Mouse (Mus musculus): ENCODE measurements around the gene Gm44503. TPM values are rescaled to one million over a fixed set of nuclear protein-coding genes. Genes with fewer than 3 reads are reported as not detected.

Gene Gm44503
- total RNA-seq, 2 experiments from 2014 or later, result not detected

DNA sequence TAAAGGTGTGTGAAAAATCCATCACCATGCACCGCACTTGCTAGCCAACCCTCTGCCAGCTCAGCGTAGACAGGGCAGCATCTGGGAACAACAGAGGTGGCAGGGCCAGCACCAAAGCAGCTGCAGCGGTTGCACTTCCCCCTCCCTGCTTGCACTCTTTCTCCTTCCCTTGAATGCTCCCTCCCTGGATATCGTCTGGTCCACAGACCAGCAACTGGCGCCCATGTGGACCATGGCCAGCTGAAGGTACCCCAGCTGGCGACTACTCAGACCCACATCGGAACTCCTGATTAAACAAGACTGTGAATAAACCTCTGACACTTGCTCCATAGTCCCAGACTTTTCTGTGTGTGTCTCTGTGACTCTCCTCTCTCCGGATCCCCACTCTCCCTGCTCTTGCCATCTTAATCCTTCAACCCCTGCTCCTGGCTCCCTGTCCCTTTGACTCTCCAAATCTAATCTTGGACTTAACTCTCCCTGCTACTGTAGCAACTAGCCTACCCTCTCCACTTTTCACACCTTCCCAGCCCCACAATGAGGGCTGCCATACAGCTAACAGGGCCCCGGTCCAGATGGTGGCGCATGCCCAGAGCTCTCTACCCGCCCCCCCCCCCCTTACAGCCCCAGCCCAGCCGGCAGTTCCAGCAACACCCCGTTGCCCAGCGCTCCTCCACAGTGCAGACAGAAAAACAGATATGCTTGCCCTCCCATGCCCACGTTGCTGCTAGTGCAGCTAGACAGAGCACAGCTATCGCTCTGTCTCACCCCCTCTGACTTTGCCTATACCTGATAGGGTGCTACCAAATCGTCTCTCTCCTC is 67.4 kb downstream of the Gm44503 start:
- no peak for DNase-seq (ENCODE audit: low spot score in 2 of 2)

DNA sequence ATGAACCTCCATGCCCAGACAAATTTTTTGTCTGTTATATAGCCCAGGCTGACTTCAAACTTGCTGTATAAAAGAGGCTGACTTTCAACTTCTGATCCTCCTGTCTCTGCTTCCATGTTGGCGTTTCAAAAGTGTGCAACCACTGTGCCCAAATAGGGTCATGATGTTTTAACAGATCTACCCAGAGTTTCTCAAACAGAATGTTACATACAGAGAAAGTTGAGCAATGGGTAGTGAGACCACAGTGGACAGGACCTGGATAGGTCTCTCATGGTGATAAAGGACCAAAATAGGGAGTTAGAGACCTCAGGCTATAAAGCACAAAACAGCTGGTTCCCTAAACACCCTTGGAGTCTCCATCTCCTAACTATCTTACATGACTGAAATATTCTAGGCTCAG is 71.8 kb downstream of the Gm44503 start:
- DNase-seq (ENCODE audit: low spot score in 2 of 2), result no peak

DNA sequence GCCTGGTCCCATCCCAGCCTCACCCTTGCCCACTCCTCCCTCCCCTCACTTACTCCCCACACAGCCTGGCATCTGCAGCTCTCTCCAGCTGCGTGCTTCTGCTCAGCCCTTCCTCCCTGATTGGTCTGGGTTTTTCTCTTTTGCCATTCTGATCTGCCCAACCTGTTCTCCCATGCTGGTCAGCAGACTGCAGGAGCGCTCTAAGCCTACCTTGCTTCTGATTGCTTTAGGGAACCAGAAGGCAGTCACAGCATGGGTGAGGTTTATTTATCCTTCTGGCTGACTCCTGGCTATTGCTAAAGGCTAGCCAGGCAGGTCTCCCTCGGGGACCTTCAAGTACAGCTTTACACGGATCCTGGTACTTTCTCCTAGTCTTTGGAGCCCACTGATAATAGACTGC is 72.8 kb downstream of the Gm44503 start:
- DNase-seq (ENCODE audit: low spot score in 2 of 2), result no peak

DNA sequence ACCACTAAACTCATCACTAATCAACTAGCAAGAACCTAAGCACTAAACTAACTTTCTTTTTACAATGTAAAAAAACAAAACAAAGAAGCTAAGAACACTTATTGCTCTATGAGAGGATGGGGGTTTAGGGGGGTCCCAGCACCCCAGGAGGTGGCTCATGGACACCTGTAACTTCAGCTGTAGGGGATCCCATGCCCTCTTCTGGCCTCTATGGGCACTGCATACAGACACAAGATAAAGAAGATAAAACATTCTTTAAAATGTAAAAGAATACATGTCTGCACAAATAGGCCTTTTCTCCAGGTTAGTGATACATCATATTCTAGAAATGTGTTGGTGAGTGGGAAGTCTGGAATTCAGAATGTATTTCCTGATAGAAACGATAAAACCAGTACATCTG is 74.8 kb downstream of the Gm44503 start:
- no peak for DNase-seq (ENCODE audit: low spot score in 2 of 2)

DNA sequence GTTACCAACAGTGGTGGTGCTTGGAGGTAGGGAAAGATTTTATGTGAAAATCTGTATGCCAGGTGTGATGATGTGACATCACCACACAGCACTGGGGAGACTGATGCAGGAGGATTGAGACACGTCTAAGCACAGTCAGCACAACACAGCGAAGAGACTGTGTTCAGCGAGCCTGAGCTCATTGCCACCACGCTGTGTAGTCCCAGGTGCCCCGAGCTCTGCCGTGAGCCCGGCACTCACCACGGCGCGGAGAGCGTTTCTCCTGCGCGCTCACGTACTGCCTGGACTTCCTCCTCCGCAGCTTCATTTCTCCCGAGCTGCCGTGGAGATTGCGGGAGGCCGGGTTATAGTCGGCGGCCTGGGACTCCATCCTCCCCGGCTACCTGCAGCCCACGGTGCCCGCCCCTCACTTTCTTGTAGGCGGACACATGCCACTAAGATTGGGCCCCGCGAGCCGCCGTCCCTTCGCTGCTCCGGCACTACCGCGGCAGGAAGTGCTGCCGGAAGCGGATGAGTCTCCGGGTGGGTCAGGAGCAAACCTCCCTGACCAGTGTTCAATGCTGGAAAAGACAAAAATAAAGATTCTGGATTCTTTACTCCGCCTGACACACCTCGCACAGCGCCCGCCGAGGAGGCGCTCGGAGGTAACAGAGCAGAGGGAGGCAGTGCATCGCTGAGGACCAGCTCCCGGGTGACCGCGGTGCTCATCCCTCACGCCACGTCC is 80.7 kb downstream of the Gm44503 start:
- DNase-seq (ENCODE audit: low spot score in 2 of 2), result peak; percentile 88 to 93

DNA sequence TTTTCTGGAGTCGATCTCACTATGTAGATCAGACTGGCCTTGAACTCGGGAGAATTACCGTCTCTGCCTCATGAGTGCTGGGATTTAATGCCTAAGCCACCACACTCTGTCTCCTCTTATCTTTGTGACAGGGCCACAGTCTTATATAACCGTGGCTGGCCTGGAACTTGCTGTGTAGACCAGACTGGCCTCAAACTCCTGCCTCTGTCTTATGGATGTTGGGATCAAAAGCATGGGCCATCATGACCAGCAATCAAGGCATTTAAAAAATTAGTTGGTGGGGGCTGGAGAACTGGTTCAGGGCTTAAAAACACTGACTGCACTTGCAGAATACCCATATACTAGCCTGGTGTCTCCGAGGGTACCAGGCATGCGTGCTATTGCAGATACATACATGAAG is 81.4 kb downstream of the Gm44503 start, which contains the start of gene Pigb:
Gene Pigb (minus strand): TSS at position 299 of the 400 bp plus-strand sequence.
- DNase-seq (ENCODE audit: low spot score in 2 of 2), result no peak

DNA sequence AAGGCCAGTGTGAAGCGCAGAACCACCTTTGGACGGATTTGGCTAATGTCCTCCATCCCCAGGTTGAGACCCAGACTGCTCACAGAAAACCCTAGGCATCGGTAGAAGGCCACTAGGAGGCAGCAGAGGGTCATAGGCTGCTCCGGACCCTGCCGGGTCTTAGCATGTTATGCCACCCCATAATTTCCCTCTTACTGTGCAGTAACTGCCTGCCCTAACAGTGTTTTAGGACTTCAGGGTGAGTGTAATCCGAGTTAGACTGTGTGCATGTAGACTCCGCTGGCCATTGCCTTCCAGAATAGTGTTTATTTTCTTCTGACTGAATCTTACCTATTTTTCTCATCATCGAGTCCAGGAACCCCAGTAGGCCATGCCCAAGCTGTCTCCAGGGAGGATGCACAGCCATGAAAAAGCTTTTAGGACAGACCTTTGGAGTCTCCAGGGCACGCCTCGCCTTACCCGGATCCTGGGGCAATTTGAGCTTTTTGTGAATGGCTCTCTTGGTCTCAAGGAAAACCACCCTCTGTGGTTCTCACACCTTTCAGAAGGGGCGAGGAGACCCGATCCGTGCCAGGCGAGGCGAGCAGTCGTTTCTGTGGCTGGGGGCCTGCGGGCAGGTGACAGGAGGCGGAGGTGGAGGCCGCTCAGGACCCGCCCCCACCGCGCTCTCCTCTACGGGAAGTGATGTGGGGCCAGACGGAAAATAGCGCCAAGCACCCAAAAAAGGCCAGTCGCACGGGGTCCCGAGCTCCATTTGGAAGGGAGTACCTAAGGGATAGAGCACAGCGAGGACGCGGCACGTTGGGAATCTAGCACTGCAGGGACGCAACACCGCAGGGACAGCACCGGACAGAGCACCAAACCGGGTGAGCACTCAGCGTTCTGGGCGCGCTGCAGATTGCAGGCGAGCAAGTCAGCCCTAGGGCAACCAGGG is 85.8 kb downstream of the Gm44503 start, which contains the start of gene Rab27a:
Gene Rab27a (plus strand): TSS at position 709 of the 934 bp plus-strand sequence.
- DNase-seq (ENCODE audit: low spot score in 2 of 2), result peak; percentile 38 to 81

DNA sequence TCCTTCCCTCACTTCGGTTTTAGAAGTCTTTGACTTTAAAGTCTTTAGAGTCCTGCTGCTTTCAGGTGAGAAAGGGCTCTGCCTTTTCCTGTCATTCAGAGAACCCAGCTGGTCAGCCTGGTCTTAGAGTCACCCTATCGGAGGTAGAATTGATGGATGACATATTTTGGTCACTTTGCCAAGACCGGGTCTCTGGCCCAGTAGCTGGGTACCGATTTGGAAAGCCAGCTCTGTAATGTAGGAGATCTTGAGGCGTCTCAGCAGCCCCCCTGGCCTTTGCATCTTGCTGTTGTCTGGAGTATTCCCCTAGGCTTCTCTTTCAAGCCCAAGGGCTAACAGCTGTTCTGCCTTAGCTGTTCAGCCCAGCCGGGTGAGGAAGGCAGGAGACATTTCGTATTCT is 86.6 kb downstream of the Gm44503 start:
- no peak for DNase-seq (ENCODE audit: low spot score in 2 of 2)

DNA sequence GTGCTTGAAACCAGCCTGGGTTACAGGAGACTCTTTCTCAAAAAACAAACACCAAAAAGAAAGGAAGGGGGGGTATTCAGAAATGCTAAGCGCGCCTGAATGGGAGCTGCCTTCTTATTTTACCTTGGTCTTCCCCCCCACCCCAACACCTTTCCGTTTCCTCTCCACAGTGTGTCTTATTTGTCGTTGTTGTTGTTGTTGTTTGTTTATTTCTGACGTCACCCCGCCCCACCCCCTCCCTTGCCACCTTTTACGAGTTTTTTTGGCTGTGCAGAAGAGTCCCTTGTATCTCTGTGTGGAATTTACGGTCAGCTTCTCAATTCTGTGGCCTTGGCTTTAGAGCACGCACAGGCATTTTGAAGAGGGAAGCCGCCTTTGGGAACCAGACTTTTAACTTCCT is 87.1 kb downstream of the Gm44503 start:
- DNase-seq (ENCODE audit: low spot score in 2 of 2), result no peak

DNA sequence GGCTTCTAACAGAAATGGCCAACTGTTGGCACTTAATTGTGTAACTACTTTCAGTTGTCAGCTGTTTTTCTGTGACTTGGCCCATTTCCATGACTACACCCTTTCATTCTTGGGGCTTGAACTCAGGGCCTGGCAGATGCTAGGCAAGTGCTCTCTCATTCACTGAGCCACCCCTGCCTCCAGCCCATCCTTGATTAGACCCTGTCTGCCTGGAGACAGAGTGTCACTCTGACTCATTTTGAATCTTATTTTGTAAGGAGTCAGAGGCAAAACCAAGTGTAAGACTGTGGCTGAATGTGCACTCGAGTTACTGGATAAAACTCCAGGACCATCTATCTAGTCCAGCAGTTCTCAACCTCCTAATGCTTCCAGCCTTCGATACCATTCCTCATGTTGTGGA is 89.3 kb downstream of the Gm44503 start:
- no peak for DNase-seq (ENCODE audit: low spot score in 2 of 2)

DNA sequence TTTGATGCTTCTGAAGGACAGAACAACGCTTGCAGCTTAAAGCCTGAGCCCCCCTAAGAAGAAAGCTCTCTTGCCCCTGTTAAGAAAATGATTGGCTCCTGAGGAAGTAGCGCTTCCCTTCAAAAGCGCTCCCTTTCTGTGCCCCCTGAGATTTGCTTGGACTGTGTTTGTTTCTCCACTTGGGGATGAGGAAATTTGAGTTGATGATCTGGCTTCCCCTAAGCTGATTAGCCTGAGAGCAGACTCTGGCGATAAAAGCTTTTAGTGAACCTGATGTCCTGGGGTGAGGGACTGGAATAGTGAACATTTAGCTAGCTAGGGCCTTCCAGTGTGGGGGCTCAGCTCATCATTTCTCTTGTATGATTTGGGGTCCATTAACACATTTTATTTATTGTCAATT is 90.3 kb downstream of the Gm44503 start:
- DNase-seq (ENCODE audit: low spot score in 2 of 2), result no peak

DNA sequence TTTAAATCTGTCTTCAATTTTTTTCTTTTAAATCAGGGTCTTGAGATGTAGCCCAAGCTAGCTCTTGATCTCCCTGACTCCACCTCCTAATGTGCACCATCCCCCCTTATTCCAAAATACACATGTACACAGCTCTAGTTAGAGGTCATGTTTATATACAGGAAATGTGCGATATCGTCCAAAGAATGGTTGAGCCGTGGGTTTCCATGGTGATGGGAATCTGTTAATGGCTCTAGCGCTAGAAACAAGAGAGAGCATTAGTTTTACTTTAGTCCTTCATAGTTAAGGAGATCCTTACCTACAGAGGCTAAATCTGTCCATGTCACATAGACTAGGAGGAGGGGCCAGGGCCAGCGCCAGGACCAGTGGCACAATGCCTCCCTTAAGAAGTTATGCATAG is 91.2 kb downstream of the Gm44503 start:
- DNase-seq (ENCODE audit: low spot score in 2 of 2), result no peak

DNA sequence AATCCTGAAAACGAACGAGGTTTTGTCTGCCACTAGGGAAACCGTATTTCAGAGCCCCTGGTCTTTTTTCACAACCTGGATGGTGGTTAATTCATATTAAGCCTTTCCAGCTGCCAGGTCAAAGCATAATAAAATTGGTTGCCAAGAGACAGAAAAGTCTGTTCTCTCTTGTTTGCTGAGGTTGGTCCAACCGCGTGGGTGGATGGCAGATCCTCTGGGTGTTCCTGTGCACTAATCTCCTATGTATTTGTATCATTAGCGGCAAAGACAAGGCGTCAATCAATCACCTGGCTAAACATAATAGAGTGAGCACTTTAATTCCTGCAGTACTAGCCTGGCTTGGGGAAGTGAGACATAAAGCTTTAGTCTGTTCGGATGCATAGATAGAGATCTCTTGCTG is 92.0 kb downstream of the Gm44503 start:
- no peak for DNase-seq (ENCODE audit: low spot score in 2 of 2)

DNA sequence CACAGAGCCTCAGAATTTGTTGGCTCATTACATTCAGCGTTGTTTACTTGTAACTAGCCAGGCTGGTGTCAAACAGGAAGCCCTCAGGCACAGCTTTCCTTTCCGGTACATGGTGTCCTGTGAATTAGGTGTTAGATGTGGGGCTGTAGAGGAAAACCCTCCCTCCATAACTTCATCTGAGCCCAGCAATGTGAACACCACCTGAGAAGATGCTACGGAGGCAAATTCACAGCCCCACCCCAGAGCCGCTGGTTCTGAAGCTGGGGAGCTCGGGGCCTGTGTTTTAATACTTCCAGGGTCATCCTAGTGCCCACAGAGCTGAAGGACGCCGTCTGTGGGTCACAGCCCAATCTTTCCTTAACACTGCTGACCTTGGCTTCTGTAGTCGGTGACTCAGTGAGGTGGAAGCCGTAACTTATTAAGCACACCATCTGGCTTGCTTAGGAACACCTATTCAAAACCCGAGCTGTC is 96.8 kb downstream of the Gm44503 start:
- no peak for DNase-seq (ENCODE audit: low spot score in 2 of 2)

DNA sequence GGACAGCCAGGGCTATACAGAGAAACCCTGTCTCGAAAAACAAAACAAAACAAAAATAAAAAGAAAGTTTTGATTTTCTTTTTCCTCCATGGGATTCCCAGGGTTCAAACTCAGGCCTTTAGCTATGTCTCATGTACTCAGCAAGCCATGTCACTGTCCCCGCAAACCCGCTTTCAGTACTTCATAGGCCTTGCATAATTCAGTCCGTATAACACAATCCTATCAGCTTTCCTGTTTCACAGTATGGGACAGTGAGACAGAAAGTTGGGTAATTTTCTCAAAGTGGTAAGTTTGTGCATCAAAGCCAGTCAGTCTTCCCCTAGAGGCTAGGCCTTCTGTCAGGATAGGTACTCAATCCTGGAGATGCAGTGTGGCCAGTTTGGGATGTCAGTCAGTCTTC is 100.6 kb downstream of the Gm44503 start:
- DNase-seq (ENCODE audit: low spot score in 2 of 2), result no peak

DNA sequence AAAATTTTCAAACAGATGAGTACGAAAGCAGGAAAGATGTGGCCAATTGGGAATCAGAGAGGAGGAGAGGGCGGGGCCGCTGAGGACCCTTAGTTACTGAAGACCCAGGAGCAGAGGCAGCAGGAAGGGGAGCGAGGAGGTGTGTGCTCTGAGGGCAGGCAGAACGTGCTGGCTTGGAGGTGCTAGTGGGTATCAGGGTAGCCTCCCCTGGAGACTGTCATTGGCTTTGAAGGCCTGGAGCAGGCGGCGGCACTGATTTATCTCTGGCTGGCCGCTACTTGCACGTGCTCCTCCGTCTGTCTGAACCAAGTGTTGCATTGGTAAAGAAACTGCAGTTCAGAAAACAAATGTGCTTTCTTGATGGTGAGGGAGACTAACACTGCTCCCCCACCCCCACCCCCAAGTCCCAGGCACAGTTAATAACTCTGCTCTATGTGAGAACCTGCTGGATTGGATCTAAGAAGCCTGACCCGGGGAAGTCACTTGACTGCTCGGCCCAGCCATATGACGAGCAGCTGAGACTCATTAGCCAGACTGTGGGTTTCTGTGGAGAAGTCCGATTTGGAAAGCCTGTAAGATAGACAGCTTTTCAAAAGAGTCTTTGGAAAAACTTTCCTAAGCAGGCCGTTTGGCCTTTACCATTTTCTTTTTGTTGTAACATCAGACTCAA is 105.1 kb downstream of the Gm44503 start:
- DNase-seq (ENCODE audit: low spot score in 2 of 2), result no peak

All from gastrocnemius, postnatal 4 days (tissue).